Mouse (Mus musculus): ENCODE measurements around the gene Acsf2. TPM values are rescaled to one million over a fixed set of nuclear protein-coding genes. Genes with fewer than 3 reads are reported as not detected.

The Acsf2 gene
- polyA plus RNA-seq, 1 experiment from 2014 or later, result 7.0 TPM

DNA sequence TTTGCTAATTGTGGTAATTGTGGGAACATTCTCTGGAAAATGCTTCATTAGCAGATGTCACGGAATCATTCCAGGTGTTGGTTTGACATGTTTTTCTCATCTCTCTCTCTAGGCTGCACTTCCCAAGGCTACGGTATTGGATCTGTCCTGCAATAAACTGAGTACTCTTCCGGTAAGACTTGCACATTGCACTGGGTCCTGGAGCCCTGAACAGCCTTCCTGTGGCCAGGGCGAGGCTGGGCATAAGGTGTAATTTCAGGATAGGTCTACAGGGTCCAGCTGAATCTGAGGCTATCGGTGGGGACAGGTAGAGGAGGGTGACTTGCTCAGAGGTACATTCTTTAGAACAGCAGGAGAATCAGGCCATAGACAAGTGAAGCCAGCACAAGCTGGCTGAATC lies 30.3 kb upstream of the Acsf2 start:
- TF ChIP-seq CTCF (IDR thresholded peaks at IDR 0.05; ENCODE audit: low read depth), result no peak
- Histone ChIP-seq H3K27me3 (ENCODE audit: insufficient read depth, low read length) (no peaks in the 10 kb centered on the region), H3K27ac (no peak overlapping the region), H3K4me1 (replicated peaks; ENCODE audit: insufficient read depth, low read length) (peaks cover 8% of the 10 kb centered on the region; the same call in 1 of the 2 replicates), H3K9me3 (replicated peaks; ENCODE audit: low read length) (no peaks in the 10 kb centered on the region), H3K36me3 (ENCODE audit: insufficient read depth, low read length) (peaks cover 42% of the 10 kb centered on the region), H3K4me2 (ENCODE audit: low read length) (no peak overlapping the region), H3K4me3 (replicated peaks; ENCODE audit: low read depth, low read length) (no peak overlapping the region), H3K9ac (ENCODE audit: low read depth, low read length) (no peak overlapping the region)
- DNase-seq (ENCODE audit: low spot score) (no peak), ATAC-seq (replicated peaks; ENCODE audit: low FRiP score, low read depth) (no peak)
- WGBS, result 92% methylated on average over 5 of the region's 5 CpGs

GRCm38 (mm10) chr11:94630199-94631011 lies 28.7 kb upstream of the Acsf2 start:
- TF ChIP-seq CTCF (IDR thresholded peaks at IDR 0.05; ENCODE audit: low read depth), result no peak
- Histone ChIP-seq H3K9me3 (replicated peaks; ENCODE audit: low read length) (no peaks in the 10 kb centered on the region), H3K4me3 (replicated peaks; ENCODE audit: low read depth, low read length) (peak overlapping the region; percentile 94), H3K27me3 (ENCODE audit: insufficient read depth, low read length) (no peaks in the 10 kb centered on the region), H3K4me2 (ENCODE audit: low read length) (peak overlapping the region; percentile 94), H3K27ac (peak overlapping the region; percentile 76), H3K4me1 (replicated peaks; ENCODE audit: insufficient read depth, low read length) (peaks cover 8% of the 10 kb centered on the region; the same call in 1 of the 2 replicates), H3K9ac (ENCODE audit: low read depth, low read length) (peak overlapping the region; percentile 93), H3K36me3 (ENCODE audit: insufficient read depth, low read length) (peaks cover 26% of the 10 kb centered on the region)
- DNase-seq (ENCODE audit: low spot score) (peak; percentile 32), ATAC-seq (replicated peaks; ENCODE audit: low FRiP score, low read depth) (peak; percentile 29; the same call in 1 of the 2 replicates)
- WGBS, result 9% methylated on average over 26 of the region's 26 CpGs

GRCm38 (mm10) chr11:94629884-94630198 lies 28.2 kb upstream of the Acsf2 start:
- H3K36me3 ChIP-seq (ENCODE audit: insufficient read depth, low read length), result peaks cover 20% of the 10 kb centered on the region
- peaks cover 8% of the 10 kb centered on the region; the same call in 1 of the 2 replicates for H3K4me1 ChIP-seq (replicated peaks; ENCODE audit: insufficient read depth, low read length)
- H3K9me3 ChIP-seq (replicated peaks; ENCODE audit: low read length), result no peaks in the 10 kb centered on the region
- ATAC-seq (replicated peaks; ENCODE audit: low FRiP score, low read depth) (peak; percentile 64), DNase-seq (ENCODE audit: low spot score) (no peak)
- no peak for TF ChIP-seq CTCF (IDR thresholded peaks at IDR 0.05; ENCODE audit: low read depth)
- H3K27me3 ChIP-seq (ENCODE audit: insufficient read depth, low read length), result no peaks in the 10 kb centered on the region
- peak overlapping the region; percentile 76 for H3K27ac ChIP-seq
- H3K4me2 ChIP-seq (ENCODE audit: low read length), result peak overlapping the region; percentile 94
- 1% methylated on average over 28 of the region's 28 CpGs for WGBS
- peak overlapping the region; percentile 94 for H3K4me3 ChIP-seq (replicated peaks; ENCODE audit: low read depth, low read length)
- peak overlapping the region; percentile 93 for H3K9ac ChIP-seq (ENCODE audit: low read depth, low read length)

DNA sequence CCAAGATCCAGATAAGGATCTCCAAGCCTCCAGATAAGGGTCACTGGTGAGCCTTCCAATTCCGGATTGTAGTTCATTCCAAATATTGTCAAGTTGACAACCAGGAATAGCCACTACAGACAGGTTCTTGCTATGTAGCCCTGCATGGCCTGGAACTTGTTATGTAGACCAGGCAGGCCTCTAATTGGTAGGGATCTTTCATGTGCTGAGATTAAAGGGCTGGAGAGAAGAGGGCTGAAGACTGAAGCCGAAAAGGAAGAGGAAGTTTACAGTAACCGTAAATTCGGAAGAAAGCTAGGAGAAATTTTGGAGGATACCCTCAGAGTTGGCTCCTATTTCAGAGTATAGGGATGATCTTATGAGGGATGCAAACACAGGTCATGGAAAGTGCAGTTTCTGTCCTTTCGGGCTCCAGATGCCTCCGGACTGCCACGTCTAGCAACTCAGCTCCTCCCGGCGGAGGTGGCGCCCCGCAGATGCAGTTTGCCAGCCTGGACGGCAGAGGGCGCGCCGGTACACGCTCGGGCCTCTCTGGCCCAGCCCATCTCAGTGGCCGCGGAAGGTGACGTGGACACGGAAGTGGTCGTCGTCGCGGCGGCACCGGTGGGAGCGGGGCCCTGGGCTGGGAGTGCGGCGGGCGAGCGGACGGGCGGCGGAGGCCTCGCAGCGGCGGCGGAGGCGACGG lies 27.7 kb upstream of the Acsf2 start, which contains the start of gene Lrrc59:
TSS of gene Lrrc59 (plus strand) at position 569 of the 685 bp plus-strand sequence.
- WGBS, result 4% methylated on average over 41 of the region's 41 CpGs
- peak; percentile 93 for ATAC-seq (replicated peaks; ENCODE audit: low FRiP score, low read depth)
- no peaks in the 10 kb centered on the region for H3K27me3 ChIP-seq (ENCODE audit: insufficient read depth, low read length)

GRCm38 (mm10) chr11:94622162-94622561 lies 20.5 kb upstream of the Acsf2 start:
- 62% methylated on average over 2 of the region's 2 CpGs for WGBS
- no peak overlapping the region for H3K4me2 ChIP-seq (ENCODE audit: low read length)
- DNase-seq (ENCODE audit: low spot score), result no peak
- no peaks in the 10 kb centered on the region for H3K27me3 ChIP-seq (ENCODE audit: insufficient read depth, low read length)
- ATAC-seq (replicated peaks; ENCODE audit: low FRiP score, low read depth), result no peak
- H3K9me3 ChIP-seq (replicated peaks; ENCODE audit: low read length), result no peaks in the 10 kb centered on the region
- no peak overlapping the region for H3K4me3 ChIP-seq (replicated peaks; ENCODE audit: low read depth, low read length)
- no peak overlapping the region for H3K27ac ChIP-seq
- H3K36me3 ChIP-seq (ENCODE audit: insufficient read depth, low read length), result no peaks in the 10 kb centered on the region
- no peak overlapping the region for H3K9ac ChIP-seq (ENCODE audit: low read depth, low read length)
- no peaks in the 10 kb centered on the region for H3K4me1 ChIP-seq (replicated peaks; ENCODE audit: insufficient read depth, low read length)
- TF ChIP-seq CTCF (IDR thresholded peaks at IDR 0.05; ENCODE audit: low read depth), result no peak

More for the DNA sequence above, 27.7 kb upstream of the Acsf2 start, which contains the start of gene Lrrc59:
- peak within 1 kb of the TSS; percentile 93 for H3K9ac ChIP-seq (ENCODE audit: low read depth, low read length)
- H3K4me3 ChIP-seq (replicated peaks; ENCODE audit: low read depth, low read length), result peak within 1 kb of the TSS; percentile 94
- H3K4me1 ChIP-seq (replicated peaks; ENCODE audit: insufficient read depth, low read length), result peaks cover 8% of the 10 kb centered on the region; the same call in 1 of the 2 replicates
- peak; percentile 96 for TF ChIP-seq CTCF (IDR thresholded peaks at IDR 0.05; ENCODE audit: low read depth)
- peak within 1 kb of the TSS; percentile 76 for H3K27ac ChIP-seq
- H3K36me3 ChIP-seq (ENCODE audit: insufficient read depth, low read length), result peaks cover 15% of the 10 kb centered on the region
- DNase-seq (ENCODE audit: low spot score), result peak; percentile 94
- no peaks in the 10 kb centered on the region for H3K9me3 ChIP-seq (replicated peaks; ENCODE audit: low read length)
- peak within 1 kb of the TSS; percentile 94 for H3K4me2 ChIP-seq (ENCODE audit: low read length)

DNA sequence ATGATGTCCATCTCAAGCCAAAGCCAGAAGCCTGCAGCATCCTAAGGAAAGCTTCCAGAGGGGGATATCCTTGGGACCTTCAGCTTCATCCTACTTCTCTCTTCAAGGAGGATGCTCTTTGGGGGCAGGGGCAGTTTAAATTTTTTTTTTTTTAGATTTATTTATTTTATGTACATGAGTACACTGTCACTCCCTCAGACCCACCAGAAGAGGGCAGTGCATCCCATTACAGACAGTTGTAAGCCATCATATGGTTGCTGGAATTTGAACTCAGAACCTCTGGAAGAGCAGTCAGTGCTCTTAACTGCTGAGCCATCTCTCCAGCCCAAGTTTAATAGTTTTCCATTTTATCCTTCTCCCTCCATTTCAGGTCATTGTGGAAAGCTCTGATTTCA lies 19.8 kb upstream of the Acsf2 start:
- DNase-seq (ENCODE audit: low spot score), result no peak
- Histone ChIP-seq H3K4me1 (replicated peaks; ENCODE audit: insufficient read depth, low read length) (no peaks in the 10 kb centered on the region), H3K4me2 (ENCODE audit: low read length) (no peak overlapping the region), H3K36me3 (ENCODE audit: insufficient read depth, low read length) (no peaks in the 10 kb centered on the region), H3K9ac (ENCODE audit: low read depth, low read length) (no peak overlapping the region), H3K9me3 (replicated peaks; ENCODE audit: low read length) (no peaks in the 10 kb centered on the region), H3K27me3 (ENCODE audit: insufficient read depth, low read length) (no peaks in the 10 kb centered on the region), H3K4me3 (replicated peaks; ENCODE audit: low read depth, low read length) (no peak overlapping the region), H3K27ac (no peak overlapping the region)
- TF ChIP-seq CTCF (IDR thresholded peaks at IDR 0.05; ENCODE audit: low read depth), result peak; percentile 41
- ATAC-seq (replicated peaks; ENCODE audit: low FRiP score, low read depth), result no peak
